Mouse (Mus musculus): Measurements from ENCODE around the gene Krt33b.

Gene Krt33b

GRCm38 (mm10) chr11:100029768-100030167 lies at the start of gene Krt33b:
TSS of gene Krt33b (minus strand) at chr11:100029868.
- DNase-seq (ENCODE audit: low spot score in 2 of 2): no peak

DNA sequence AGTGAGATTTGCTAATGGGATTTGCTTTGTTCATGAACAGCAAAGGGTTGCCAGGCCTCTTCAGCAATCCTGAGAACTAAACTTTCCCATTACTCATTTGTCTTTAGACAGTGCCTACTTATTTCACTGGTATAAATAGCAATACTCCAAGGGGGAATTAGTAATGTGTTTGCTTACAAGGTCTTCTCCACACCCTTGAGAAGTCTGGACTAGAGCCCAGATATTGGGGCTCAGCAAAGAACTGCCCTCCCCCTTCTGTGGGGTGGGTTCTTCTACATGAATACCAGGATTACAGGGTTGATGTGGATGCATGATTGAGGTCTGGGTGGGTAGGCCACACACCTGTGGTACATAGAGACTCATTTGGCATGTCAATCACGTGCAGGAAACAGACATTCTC lies 44.2 kb upstream of the Krt33b start:
- DNase-seq (ENCODE audit: low spot score in 2 of 2): no peak

DNA sequence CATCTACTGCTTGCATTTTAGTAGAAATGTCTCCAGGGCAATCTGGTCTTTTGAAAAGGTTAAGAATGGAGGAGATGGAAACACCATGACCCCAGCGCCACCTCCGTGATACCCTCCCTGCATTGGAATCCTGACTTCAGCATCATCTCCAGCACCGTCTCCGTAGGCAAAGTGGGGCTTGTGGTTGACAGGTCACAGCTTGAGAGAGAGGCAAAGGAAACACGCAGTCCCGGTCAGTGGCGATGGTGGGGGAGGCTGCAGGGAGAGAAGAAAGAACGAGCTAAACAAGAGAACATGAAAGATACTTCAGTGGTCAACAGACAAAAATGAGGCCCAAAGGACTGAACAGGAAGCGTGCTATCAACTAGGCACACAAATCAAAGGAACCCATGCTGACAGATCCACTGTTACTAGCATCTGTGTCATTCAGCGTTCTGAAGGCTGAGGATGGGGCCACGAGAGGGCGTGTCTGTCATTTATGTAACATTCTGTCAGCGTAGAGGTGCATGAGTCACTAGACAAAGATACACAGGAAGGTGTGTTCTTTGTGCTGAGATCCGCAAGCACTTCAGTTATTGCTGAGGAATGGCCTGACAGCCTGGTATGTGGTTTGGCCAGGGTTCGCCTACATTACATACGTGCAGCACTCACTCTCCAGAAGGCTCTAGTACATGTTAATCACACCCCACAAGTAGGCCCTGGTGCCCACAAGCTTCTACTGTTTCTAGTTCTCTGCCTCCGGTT lies 37.8 kb upstream of the Krt33b start:
- no peak for DNase-seq (ENCODE audit: low spot score in 2 of 2)

GRCm38 (mm10) chr11:100066236-100067010 lies 36.8 kb upstream of the Krt33b start:
- no peak for DNase-seq (ENCODE audit: low spot score in 2 of 2)

GRCm38 (mm10) chr11:100058875-100059274 lies 29.2 kb upstream of the Krt33b start:
- no peak for DNase-seq (ENCODE audit: low spot score in 2 of 2)

GRCm38 (mm10) chr11:100055686-100056655 lies 26.3 kb upstream of the Krt33b start:
- DNase-seq (ENCODE audit: low spot score in 2 of 2): no peak

DNA sequence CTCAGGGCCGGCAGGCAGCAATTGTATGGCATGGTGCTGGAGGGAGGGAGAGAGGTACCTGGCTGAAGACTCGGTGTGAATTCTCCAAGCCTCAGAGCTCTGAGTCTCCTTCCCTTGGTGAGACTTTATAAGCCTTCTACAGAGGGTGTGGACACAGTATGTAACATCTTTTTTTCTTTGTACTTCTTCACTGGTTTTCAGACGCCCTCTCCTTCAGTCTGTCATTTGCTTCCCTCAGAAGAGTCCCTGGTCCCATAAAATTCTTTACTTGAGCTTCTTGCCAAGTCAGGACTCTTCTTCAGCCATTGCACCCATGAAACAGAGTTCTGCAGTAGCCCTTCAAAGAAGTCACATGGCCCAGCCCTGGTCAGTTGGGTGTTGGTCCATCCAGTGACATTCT lies 20.8 kb upstream of the Krt33b start, which contains the start of gene Krt31:
TSS of gene Krt31 (minus strand) at position 101 of the 400 bp plus-strand sequence.
- DNase-seq (ENCODE audit: low spot score in 2 of 2): no peak

- DNase-seq (ENCODE audit: low spot score in 2 of 2): no peak
Measured at GRCm38 (mm10) chr11:100047193-100047592, 17.5 kb upstream of the Krt33b start.

DNA sequence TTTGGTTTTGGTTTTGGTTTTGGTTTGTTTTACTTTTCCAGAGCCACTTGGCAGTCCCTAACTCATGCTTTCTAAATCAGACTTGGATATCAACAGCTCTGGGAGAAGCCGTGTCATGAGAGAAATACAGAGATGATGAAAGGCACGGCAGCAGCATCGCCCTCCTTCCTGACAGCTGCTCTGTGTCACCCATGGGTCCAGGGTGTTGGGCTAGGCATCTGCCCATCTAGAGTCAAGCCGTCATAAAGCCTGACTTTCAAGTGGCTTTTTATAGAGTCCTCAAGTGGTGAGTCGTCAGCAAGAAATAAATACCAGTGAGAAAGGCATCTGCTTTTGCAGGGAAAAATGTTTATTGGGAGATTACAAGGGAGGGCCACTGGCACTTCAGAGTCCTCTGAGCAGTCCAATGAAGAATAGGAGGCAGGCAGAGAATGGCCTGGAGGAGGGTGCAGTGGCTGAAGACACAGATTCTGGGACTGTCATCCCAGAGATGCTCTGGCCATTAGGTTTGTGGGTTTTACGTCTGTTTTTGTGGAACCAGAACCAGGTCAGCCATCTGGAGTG lies 16.7 kb upstream of the Krt33b start:
- no peak for DNase-seq (ENCODE audit: low spot score in 2 of 2)

- no peak for DNase-seq (ENCODE audit: low spot score in 2 of 2)
Measured at GRCm38 (mm10) chr11:100041454-100041853, 11.8 kb upstream of the Krt33b start, which contains the start of gene Krt34. TSS of gene Krt34 (minus strand) at chr11:100041554.

DNA sequence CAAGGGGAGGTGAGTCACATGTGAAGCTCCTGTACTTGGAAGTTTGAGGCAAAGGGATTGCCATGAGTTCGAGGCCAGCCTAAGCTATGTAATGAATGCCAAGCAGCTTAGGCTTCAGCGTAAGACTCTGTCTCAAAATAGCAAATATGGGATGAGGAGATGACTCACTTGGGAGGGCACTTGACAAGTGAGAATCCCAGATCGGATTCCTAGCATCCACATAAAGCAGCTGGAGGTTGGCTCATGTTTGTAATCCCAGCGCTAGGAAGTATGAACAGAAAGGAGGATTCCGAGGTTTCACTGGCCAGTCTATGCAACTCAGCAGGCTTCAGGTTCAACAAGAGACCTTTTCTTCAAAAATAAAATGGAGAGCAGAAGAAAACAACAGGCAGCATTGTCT lies 8.2 kb downstream of the Krt33b start:
- DNase-seq (ENCODE audit: low spot score in 2 of 2): no peak

DNA sequence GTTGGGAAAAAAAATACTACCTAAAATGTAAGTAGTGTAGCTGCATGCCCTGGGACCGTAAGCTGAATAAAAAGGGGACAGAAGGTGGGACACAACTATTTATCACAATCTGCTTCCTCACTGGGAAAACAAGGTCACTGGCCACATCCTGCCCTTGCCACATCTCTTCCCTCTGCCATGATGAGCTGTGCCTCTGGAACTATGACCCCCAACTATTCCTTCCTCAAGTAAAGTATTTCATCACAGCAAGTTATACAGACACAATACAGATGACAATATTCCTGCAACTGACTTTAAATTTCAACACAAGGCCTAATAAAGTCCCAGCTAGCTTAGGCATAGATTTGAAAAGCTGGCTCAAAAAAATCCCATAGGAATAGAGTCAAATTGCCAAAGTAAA lies 10.2 kb downstream of the Krt33b start:
- DNase-seq (ENCODE audit: low spot score in 2 of 2): no peak

GRCm38 (mm10) chr11:100016112-100016511 lies 13.6 kb downstream of the Krt33b start, which contains the start of gene Krt33a:
TSS of gene Krt33a (minus strand) at chr11:100016212.
- DNase-seq (ENCODE audit: low spot score in 2 of 2): no peak

- no peak for DNase-seq (ENCODE audit: low spot score in 2 of 2)
Measured at GRCm38 (mm10) chr11:100013691-100014171, 15.9 kb downstream of the Krt33b start.

DNA sequence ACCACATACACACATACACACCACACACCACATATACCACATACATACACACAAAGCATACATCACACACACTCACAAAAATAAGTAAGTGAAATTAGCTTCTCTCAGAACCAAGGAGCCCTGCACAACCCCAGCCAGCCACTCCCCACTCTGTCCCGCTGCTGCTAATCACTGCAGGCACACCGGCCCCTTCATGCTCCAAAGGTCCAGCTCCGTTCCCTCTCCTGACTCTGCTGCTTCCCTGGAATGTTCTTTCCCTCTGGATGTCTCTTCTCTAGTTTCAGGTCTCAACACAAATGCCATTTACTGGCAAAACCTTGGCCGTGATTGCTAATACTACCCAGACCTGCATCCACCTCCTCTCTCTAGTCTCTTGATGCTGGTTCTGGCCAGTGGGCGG lies 19.0 kb downstream of the Krt33b start:
- DNase-seq (ENCODE audit: low spot score in 2 of 2): no peak

GRCm38 (mm10) chr11:100008336-100008735 lies 21.3 kb downstream of the Krt33b start:
- no peak for DNase-seq (ENCODE audit: low spot score in 2 of 2)

- no peak for DNase-seq (ENCODE audit: low spot score in 2 of 2)
Measured at GRCm38 (mm10) chr11:100006624-100007023, 23.0 kb downstream of the Krt33b start.

- no peak for DNase-seq (ENCODE audit: low spot score in 2 of 2)
Measured at GRCm38 (mm10) chr11:100005905-100006304, 23.8 kb downstream of the Krt33b start.

DNA sequence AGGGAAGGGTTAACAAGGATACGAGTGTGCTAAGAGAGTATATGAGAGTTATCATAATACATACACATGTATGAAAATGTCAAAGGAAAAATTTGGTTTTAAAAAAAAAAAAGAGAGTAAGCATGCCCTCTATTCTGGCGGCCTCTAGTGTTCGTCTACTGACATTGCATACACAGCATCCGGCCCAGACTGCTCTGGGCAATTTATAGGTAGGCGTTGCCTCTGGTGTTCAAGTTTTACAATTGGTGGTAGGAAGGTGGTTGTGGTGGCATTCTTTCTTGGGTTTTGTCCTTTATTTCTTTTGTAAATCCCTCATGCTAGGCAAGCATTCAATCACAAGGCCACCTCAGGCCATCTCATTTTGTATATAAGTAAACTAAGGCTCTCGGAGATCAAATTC lies 24.8 kb downstream of the Krt33b start:
- DNase-seq (ENCODE audit: low spot score in 2 of 2): peak in 1 of 2 experiments; percentile 50

DNA sequence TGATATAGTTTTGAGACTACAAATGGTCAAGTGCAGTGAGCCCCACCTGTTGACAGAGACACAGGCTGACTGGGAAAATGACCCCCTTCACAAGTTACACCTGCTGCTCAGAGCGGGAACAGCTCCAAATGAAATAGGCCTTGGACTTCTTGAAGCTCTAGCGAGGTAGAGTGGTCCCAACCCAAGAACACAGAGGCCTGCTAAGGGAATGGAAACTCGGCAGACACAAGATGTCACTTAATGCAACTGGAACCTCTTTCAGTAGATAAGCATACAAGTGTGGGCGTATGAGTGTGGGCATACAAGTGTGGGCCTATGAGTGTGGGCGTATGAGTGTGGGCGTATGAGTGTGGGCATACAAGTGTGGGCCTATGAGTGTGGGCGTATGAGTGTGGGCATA lies 30.6 kb downstream of the Krt33b start:
- no peak for DNase-seq (ENCODE audit: low spot score in 2 of 2)

- DNase-seq (ENCODE audit: low spot score in 2 of 2): no peak
Measured at GRCm38 (mm10) chr11:99994384-99994661, 35.3 kb downstream of the Krt33b start.

Measured in cerebellum, postnatal 4 days (tissue).